Mouse (Mus musculus) urinary bladder, postnatal 36 days (tissue): ENCODE results near the gene Greb1.

ENCODE experiments used
- DNase-seq, 2 experiments: peaks; one replicate each; pipeline ENCODE4 v3.0.0; 2022; ENCODE audit warnings: low spot score in 2 of 2, mixed read lengths in 1 of 2

Greb1 gene

GRCm38 (mm10) chr12:16694783-16695182 lies 105.9 kb downstream of the Greb1 start:
- no peak for DNase-seq

GRCm38 (mm10) chr12:16690631-16691030 lies 110.1 kb downstream of the Greb1 start:
- DNase-seq = no peak

GRCm38 (mm10) chr12:16672246-16672645 lies 128.4 kb downstream of the Greb1 start:
- DNase-seq = no peak

GRCm38 (mm10) chr12:16669176-16669575 lies 131.5 kb downstream of the Greb1 start:
- DNase-seq = no peak

- no peak for DNase-seq
Measured at GRCm38 (mm10) chr12:16665022-16665421, 135.7 kb downstream of the Greb1 start.

GRCm38 (mm10) chr12:16662955-16663585 lies 137.6 kb downstream of the Greb1 start:
- no peak for DNase-seq

- DNase-seq = no peak
Measured at GRCm38 (mm10) chr12:16661936-16662335, 138.8 kb downstream of the Greb1 start.

- no peak for DNase-seq
Measured at GRCm38 (mm10) chr12:16661459-16661858, 139.2 kb downstream of the Greb1 start.

- no peak for DNase-seq
Measured at GRCm38 (mm10) chr12:16656906-16657875, 143.5 kb downstream of the Greb1 start.

- DNase-seq = no peak
Measured at GRCm38 (mm10) chr12:16655604-16656003, 145.1 kb downstream of the Greb1 start.

GRCm38 (mm10) chr12:16653332-16654093 lies 147.2 kb downstream of the Greb1 start, which contains the start of gene Ntsr2:
Gene Ntsr2, plus strand, starts transcription at chr12:16653382.
- DNase-seq = peak; percentile 55 to 78

GRCm38 (mm10) chr12:16649819-16650218 lies 150.9 kb downstream of the Greb1 start:
- no peak for DNase-seq

GRCm38 (mm10) chr12:16648273-16648672 lies 152.4 kb downstream of the Greb1 start:
- DNase-seq = no peak

GRCm38 (mm10) chr12:16646780-16647409 lies 153.8 kb downstream of the Greb1 start:
- DNase-seq = no peak

GRCm38 (mm10) chr12:16644698-16645097 lies 156.0 kb downstream of the Greb1 start:
- no peak for DNase-seq

- DNase-seq = peak in 1 of 2 experiments; percentile 31
Measured at GRCm38 (mm10) chr12:16643508-16644345, 157.0 kb downstream of the Greb1 start.

GRCm38 (mm10) chr12:16642000-16642399 lies 158.7 kb downstream of the Greb1 start:
- no peak for DNase-seq

GRCm38 (mm10) chr12:16640075-16640474 lies 160.6 kb downstream of the Greb1 start:
- peak in 1 of 2 experiments; percentile 19 for DNase-seq

- DNase-seq = no peak
Measured at GRCm38 (mm10) chr12:16639078-16639771, 161.5 kb downstream of the Greb1 start.

GRCm38 (mm10) chr12:16635816-16636215 lies 164.9 kb downstream of the Greb1 start:
- DNase-seq = no peak
